Mouse (Mus musculus): Measurements from ENCODE around the gene Sf3b4. TPM values are rescaled to one million over a fixed set of nuclear protein-coding genes. Genes with fewer than 3 reads are reported as not detected.

Gene Sf3b4
- 135 and 142 TPM in 2 replicates for polyA plus RNA-seq (2016; fragmentation: Nextera tagmentation; extraction: Ambion mirVana)

DNA sequence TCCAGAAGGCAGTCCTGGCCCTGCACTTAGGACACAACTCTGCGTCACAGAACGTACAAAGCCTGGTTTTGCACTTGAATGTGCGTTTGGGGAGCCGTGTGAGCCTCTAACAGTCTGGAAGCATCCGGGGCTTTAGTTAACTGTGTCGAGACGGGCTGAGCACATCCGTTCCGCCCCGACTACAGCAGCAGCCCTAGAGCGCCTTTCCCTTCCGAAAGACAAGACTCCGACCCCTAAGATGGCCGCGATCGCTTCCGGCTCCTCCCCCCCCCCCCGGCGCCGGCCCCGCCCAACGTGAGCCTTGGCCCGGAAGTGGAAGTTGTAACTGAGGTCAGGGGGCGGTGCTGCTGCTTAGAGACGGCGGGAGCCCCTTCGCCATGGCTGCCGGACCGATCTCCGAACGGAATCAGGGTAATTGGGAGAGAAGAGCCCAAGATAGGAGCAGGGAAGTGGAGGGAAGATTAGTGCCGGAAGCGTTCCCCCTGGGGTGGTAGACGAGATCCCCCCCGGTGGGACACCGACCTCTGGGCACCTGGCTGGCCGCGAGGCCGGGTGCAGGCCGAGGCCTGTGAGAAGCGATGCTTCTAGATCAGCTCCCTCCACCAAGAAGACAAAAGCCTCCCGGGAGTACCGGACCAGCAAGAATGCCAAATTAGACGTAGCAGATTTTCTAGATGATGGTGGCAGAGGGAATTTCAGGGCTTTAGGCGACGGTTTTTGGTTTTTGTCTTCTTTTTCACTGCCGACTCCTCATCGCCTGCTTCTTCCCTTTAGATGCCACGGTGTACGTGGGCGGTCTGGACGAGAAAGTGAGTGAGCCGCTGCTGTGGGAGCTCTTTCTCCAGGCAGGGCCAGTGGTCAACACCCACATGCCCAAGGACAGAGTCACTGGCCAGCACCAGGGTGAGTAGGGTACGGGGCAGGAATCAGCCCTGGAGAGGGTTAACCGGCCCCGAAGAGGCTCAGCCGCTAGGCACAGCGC is at the start of gene Sf3b4:
Gene Sf3b4 (plus strand): TSS at position 136 of the 982 bp plus-strand sequence.
- under 1% methylated on average over 58 of the region's 58 CpGs for WGBS (ENCODE audit: insufficient replicate concordance)
- Histone ChIP-seq H3K9ac (peak within 1 kb of the TSS; percentile 93), H3K27ac (peak within 1 kb of the TSS; percentile 95), H3K4me1 (peaks cover 44% of the 10 kb centered on the region), H3K36me3 (peaks cover 51% of the 10 kb centered on the region), H3K4me3 (peak within 1 kb of the TSS; percentile 83), H3K4me2 (peak within 1 kb of the TSS; percentile 91), H3K9me3 (replicated peaks) (no peaks in the 10 kb centered on the region), H3K27me3 (replicated peaks) (no peaks in the 10 kb centered on the region)
- ATAC-seq = peak; percentile 93

DNA sequence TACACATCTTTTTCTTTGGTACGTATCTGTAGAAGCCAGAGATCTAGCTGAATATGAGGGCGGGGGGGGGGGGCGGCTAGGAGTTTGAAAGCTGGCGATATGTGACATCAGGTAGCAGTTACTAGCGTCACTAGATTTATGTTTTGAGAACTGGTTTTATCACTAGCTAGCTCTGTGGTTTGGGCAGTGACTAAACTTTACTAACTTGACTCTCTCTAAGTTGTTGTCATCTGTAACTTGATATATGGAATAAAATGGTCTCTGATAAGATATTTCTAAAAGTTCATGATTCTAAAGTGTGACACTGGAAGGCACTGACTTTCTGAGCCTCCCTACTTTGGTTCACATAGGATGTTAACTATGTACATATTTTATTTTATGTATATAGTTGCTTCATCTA is 47.9 kb upstream of the Sf3b4 start:
- Histone ChIP-seq H3K9me3 (replicated peaks) (no peaks in the 10 kb centered on the region), H3K4me2 (no peak overlapping the region), H3K27ac (no peak overlapping the region), H3K27me3 (replicated peaks) (no peaks in the 10 kb centered on the region), H3K4me3 (no peak overlapping the region), H3K4me1 (peaks cover under 1% of the 10 kb centered on the region; the same call in 1 of the 2 replicates), H3K36me3 (no peaks in the 10 kb centered on the region), H3K9ac (no peak overlapping the region)
- WGBS (ENCODE audit: insufficient replicate concordance) = 80% methylated on average over 5 of the region's 5 CpGs
- no peak for ATAC-seq

DNA sequence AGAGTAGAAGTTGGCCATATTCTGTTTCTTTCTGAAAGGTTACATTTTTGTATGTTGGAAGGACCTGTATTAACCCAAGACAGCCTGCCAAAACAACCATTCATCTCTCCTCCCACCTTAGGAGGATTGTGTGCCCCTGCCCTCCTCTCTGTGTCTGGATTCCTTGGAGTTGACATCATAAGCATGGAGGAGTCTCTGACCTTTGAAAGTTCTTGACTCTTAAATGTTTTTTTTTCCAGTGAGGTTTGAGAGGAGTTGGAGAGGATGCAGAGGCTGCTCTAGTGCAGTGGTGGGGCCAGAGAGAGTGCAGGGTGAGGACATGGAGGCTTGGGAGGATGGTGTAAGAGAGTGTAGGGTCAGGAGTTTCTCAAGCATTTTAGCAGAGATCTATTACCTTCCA is 44.0 kb upstream of the Sf3b4 start:
- Histone ChIP-seq H3K9me3 (replicated peaks) (no peaks in the 10 kb centered on the region), H3K4me3 (no peak overlapping the region), H3K4me2 (no peak overlapping the region), H3K27ac (no peak overlapping the region), H3K36me3 (peaks cover 3% of the 10 kb centered on the region; the same call in 1 of the 2 replicates), H3K4me1 (peaks cover 10% of the 10 kb centered on the region; the same call in 1 of the 2 replicates), H3K9ac (no peak overlapping the region), H3K27me3 (replicated peaks) (no peaks in the 10 kb centered on the region)
- ATAC-seq = no peak

DNA sequence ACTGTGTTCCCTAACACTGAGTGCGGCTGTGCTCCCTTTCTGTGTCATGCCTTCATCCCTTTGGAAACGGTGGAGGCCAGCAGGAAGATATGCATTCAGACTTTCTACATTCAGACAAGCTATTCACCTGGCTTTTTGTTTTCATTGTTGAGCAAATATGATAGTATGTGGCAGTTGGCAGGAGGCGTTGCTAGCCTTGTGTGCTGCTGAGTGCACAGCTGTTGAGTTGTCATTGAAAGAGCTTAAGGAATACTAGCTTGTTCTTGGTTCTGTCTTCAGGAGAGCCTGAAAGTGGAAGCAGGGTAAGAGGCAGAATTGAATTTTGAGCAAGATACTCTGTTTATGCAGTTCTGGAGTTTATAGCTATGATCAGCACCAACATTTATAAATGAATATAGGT is 39.7 kb upstream of the Sf3b4 start:
- peaks cover 10% of the 10 kb centered on the region; the same call in 1 of the 2 replicates for H3K4me1 ChIP-seq
- no peak overlapping the region for H3K4me3 ChIP-seq
- H3K27me3 ChIP-seq (replicated peaks) = no peaks in the 10 kb centered on the region
- no peaks in the 10 kb centered on the region for H3K9me3 ChIP-seq (replicated peaks)
- no peak overlapping the region for H3K27ac ChIP-seq
- H3K36me3 ChIP-seq = peaks cover 12% of the 10 kb centered on the region
- 78% methylated on average over 3 of the region's 3 CpGs for WGBS (ENCODE audit: insufficient replicate concordance)
- H3K9ac ChIP-seq = no peak overlapping the region
- H3K4me2 ChIP-seq = no peak overlapping the region
- ATAC-seq = no peak

DNA sequence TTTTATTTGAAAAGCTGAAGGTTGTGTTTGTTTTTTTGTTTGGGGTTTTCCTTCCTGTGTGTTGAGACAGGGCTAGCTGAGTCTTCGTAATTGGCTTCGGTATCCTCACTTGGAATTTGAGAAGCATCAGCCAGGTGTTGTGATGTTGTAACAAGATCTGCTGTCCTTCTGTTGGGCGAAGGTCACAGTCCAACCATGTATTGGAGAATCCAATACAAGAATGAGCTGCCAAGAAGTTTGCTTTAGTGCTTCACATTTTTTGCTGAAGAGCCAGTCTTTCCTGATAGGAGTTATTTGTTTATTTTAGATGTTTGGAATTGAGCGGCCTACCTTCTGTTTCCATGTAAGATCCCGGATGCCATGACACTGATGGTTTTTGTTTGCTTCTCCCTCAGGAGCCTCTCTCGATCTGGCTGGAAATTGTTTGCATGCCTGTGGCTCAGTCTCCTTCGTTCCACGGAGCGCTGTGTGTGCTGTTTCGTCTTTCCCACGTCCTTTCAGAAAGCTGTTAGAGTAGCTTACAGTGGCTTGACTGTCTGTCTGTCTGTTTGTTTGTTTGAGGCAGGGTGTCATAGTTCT is 38.7 kb upstream of the Sf3b4 start:
- 78% methylated on average over 11 of the region's 11 CpGs for WGBS (ENCODE audit: insufficient replicate concordance)
- no peaks in the 10 kb centered on the region for H3K27me3 ChIP-seq (replicated peaks)
- H3K4me3 ChIP-seq = no peak overlapping the region
- peaks cover 16% of the 10 kb centered on the region for H3K36me3 ChIP-seq
- H3K4me2 ChIP-seq = no peak overlapping the region
- H3K27ac ChIP-seq = no peak overlapping the region
- H3K9me3 ChIP-seq (replicated peaks) = no peaks in the 10 kb centered on the region
- peaks cover 10% of the 10 kb centered on the region; the same call in 1 of the 2 replicates for H3K4me1 ChIP-seq
- no peak for ATAC-seq
- H3K9ac ChIP-seq = no peak overlapping the region

DNA sequence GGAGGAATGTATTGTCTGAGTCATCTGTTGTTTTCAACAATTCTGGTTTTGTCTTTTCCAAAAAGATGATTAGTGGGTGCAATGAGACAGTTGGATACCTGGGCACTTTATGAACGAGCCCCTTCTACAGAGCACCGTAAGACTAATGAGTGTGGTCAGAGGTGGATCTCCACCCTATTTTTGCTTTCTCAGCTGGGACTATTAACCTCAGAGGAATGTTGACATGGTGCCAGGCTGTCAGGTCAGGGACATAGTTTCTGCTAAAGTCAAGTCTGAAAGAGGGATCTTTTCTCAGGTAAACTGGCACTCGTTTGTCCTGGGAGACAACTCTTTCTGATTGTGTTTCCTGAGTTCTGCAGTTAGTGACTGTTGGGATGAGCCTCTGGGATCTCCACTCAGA is 37.1 kb upstream of the Sf3b4 start:
- Histone ChIP-seq H3K36me3 (peaks cover 14% of the 10 kb centered on the region), H3K9ac (no peak overlapping the region), H3K9me3 (replicated peaks) (no peaks in the 10 kb centered on the region), H3K27me3 (replicated peaks) (no peaks in the 10 kb centered on the region), H3K27ac (no peak overlapping the region), H3K4me3 (no peak overlapping the region), H3K4me2 (no peak overlapping the region), H3K4me1 (0 out of 2 replicates have a peak, but pooled peaks cover under 1% of the 10 kb centered on the region)
- WGBS (ENCODE audit: insufficient replicate concordance) = 77% methylated on average over 3 of the region's 3 CpGs
- no peak for ATAC-seq

- WGBS (ENCODE audit: insufficient replicate concordance) = 11% methylated on average over 5 of the region's 5 CpGs
- no peak overlapping the region for H3K4me2 ChIP-seq
- H3K27ac ChIP-seq = no peak overlapping the region
- peaks cover 5% of the 10 kb centered on the region for H3K4me1 ChIP-seq
- no peaks in the 10 kb centered on the region for H3K27me3 ChIP-seq (replicated peaks)
- no peak overlapping the region for H3K9ac ChIP-seq
- H3K9me3 ChIP-seq (replicated peaks) = no peaks in the 10 kb centered on the region
- no peak overlapping the region for H3K4me3 ChIP-seq
- no peak for ATAC-seq
- H3K36me3 ChIP-seq = peaks cover 69% of the 10 kb centered on the region
Observed at GRCm38 (mm10) chr3:96147950-96148349, 24.2 kb upstream of the Sf3b4 start.

DNA sequence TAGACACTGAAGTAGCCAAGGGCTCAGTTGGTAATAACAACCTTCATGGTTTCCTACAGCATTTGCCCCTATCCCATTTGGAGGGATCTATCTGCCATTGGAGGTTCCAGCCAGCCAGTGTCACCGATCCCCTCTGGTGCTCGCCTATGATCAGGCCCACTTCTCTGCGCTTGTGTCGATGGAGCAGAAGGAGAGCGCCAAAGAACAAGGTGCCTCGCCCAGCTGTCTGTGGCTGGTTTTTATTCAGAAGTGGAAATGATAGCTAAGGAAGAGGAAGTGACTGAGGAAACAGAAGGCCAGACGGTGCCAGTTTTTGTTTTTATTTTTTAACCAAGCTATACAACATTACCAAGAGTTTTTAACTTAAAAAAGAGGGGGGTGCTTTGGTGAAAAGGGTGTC is 20.3 kb upstream of the Sf3b4 start:
- Histone ChIP-seq H3K4me1 (peaks cover 5% of the 10 kb centered on the region), H3K27me3 (replicated peaks) (no peaks in the 10 kb centered on the region), H3K27ac (no peak overlapping the region), H3K9me3 (replicated peaks) (no peaks in the 10 kb centered on the region), H3K4me3 (no peak overlapping the region), H3K36me3 (peaks cover 68% of the 10 kb centered on the region), H3K4me2 (no peak overlapping the region), H3K9ac (no peak overlapping the region)
- no peak for ATAC-seq
- 64% methylated on average over 7 of the region's 7 CpGs for WGBS (ENCODE audit: insufficient replicate concordance)

DNA sequence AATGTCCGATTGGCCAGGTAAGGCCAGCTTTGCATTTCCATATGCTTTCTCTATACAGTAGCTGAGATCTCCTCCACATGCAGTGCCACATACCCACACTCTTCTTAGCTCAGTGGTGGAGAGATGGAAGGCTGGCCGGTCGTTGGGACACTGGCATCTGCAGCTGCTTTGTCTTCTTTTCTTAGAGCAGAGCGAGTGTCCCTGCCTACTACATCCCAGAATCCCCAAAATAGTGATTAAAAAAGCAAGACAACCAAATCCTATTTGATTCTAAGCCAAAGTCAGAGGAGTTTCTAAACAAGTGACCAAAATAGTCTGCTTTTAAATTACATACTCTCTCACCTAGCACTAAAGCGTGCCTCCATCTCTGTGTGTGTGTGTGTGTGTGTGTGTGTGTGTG is 19.5 kb upstream of the Sf3b4 start:
- no peak overlapping the region for H3K27ac ChIP-seq
- no peak overlapping the region for H3K9ac ChIP-seq
- H3K4me1 ChIP-seq = peaks cover 5% of the 10 kb centered on the region
- WGBS (ENCODE audit: insufficient replicate concordance) = 90% methylated on average over 5 of the region's 5 CpGs
- no peak overlapping the region for H3K4me2 ChIP-seq
- no peaks in the 10 kb centered on the region for H3K27me3 ChIP-seq (replicated peaks)
- ATAC-seq = no peak
- no peaks in the 10 kb centered on the region for H3K9me3 ChIP-seq (replicated peaks)
- H3K4me3 ChIP-seq = no peak overlapping the region
- peaks cover 63% of the 10 kb centered on the region for H3K36me3 ChIP-seq

- Histone ChIP-seq H3K4me1 (peaks cover 9% of the 10 kb centered on the region), H3K9me3 (replicated peaks) (no peaks in the 10 kb centered on the region), H3K4me2 (no peak overlapping the region), H3K27me3 (replicated peaks) (peaks cover 13% of the 10 kb centered on the region), H3K36me3 (peaks cover 56% of the 10 kb centered on the region), H3K4me3 (no peak overlapping the region), H3K27ac (no peak overlapping the region), H3K9ac (no peak overlapping the region)
- ATAC-seq = no peak
- 87% methylated on average over 8 of the region's 8 CpGs for WGBS (ENCODE audit: insufficient replicate concordance)
Observed at GRCm38 (mm10) chr3:96155501-96155900, 16.6 kb upstream of the Sf3b4 start.

DNA sequence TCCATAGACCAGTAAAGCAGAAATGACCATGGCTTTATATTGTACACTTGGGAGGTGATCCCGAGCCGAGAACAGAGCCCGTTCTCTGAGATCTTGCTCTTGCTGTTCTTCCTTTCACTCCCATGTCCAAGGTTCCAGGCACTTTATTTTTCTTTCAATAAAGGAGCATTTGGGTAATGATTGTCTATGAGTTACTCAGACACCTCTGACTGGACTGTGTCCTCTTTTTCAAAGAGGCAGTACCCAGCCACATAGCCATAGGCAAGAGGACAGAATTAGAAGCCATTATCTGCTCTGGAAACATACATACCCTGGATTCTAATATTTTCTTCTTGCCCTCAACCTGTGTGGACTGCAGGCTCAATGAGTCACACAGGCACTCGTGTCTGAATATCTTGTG is 12.3 kb upstream of the Sf3b4 start:
- H3K4me3 ChIP-seq = no peak overlapping the region
- peaks cover 56% of the 10 kb centered on the region for H3K27me3 ChIP-seq (replicated peaks)
- 67% methylated on average over 4 of the region's 4 CpGs for WGBS (ENCODE audit: insufficient replicate concordance)
- H3K36me3 ChIP-seq = peaks cover 13% of the 10 kb centered on the region
- no peak for ATAC-seq
- no peaks in the 10 kb centered on the region for H3K9me3 ChIP-seq (replicated peaks)
- H3K4me1 ChIP-seq = peaks cover 16% of the 10 kb centered on the region
- H3K9ac ChIP-seq = no peak overlapping the region
- peak overlapping the region; percentile 64; the same call in 1 of the 2 replicates for H3K27ac ChIP-seq
- no peak overlapping the region for H3K4me2 ChIP-seq

DNA sequence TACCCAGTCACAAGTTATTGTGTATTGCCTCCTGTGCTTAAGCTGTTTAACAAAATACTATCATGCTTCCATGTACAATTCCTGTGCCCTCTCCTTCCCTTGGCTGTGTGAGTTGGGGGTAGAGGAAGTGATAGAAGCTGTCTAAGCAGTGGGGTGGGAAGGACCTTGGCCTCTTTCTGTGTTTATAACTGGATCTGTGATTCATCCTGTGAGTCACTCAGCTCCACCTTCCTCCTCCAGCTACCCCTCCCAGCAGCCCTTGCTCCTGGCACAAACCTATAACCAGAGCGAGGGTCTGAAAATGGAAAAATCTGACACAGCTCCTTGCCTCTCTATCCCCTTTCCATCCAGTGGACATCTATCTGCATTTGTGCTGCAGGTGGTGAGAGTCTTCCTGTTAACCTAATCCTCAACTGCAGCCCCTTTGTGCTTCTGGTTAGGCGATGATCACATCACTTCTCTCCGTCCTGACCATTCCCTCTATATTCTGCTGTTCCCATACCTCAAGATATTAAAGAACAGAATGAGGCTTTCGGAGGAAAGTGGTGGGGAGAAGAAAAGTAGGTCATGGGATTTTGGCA is 11.8 kb upstream of the Sf3b4 start:
- H3K27ac ChIP-seq = peak overlapping the region; percentile 64
- H3K4me2 ChIP-seq = peak overlapping the region; percentile 59; the same call in 1 of the 2 replicates
- peaks cover 8% of the 10 kb centered on the region for H3K36me3 ChIP-seq
- H3K4me1 ChIP-seq = peaks cover 16% of the 10 kb centered on the region
- 46% methylated on average over 4 of the region's 4 CpGs for WGBS (ENCODE audit: insufficient replicate concordance)
- no peak overlapping the region for H3K9ac ChIP-seq
- ATAC-seq = no peak
- no peaks in the 10 kb centered on the region for H3K9me3 ChIP-seq (replicated peaks)
- peaks cover 59% of the 10 kb centered on the region for H3K27me3 ChIP-seq (replicated peaks)
- H3K4me3 ChIP-seq = no peak overlapping the region
